Mouse (Mus musculus): Measurements from ENCODE around the gene Ptprt.

GRCm38 (mm10) chr2:162394601-162395000 is 266.3 kb downstream of the Ptprt start:
- TF ChIP-seq CTCF (IDR thresholded peaks at IDR 0.05; ENCODE audit: borderline replicate concordance, insufficient read depth, low read depth, low read length), result no peak
- TF ChIP-seq POLR2A (IDR thresholded peaks at IDR 0.05; ENCODE audit: borderline replicate concordance, insufficient read depth, low read length), result no peak

Data from cerebellum, adult 2 months (tissue).